Mouse (Mus musculus) heart, adult 10 weeks (tissue): ENCODE results near the gene Rabep1. TPM values are rescaled to one million over a fixed set of nuclear protein-coding genes. Genes with fewer than 3 reads are reported as not detected.

Source experiments
- polyA plus RNA-seq: library from polyadenylated mRNA; stranded (reverse); fragments of 350-450 nt; fragmentation: Illumina TruSeq; extraction: RNeasy Lipid Tissue Mini Kit (QIAGEN cat#74804); gene quantifications from one replicate; pipeline ENCODE4 v1.2.3, GENCODE M21; 2014; ENCODE audit warnings: low read depth, low replicate concordance

The Rabep1 gene
- polyA plus RNA-seq, result 25.0 TPM

DNA sequence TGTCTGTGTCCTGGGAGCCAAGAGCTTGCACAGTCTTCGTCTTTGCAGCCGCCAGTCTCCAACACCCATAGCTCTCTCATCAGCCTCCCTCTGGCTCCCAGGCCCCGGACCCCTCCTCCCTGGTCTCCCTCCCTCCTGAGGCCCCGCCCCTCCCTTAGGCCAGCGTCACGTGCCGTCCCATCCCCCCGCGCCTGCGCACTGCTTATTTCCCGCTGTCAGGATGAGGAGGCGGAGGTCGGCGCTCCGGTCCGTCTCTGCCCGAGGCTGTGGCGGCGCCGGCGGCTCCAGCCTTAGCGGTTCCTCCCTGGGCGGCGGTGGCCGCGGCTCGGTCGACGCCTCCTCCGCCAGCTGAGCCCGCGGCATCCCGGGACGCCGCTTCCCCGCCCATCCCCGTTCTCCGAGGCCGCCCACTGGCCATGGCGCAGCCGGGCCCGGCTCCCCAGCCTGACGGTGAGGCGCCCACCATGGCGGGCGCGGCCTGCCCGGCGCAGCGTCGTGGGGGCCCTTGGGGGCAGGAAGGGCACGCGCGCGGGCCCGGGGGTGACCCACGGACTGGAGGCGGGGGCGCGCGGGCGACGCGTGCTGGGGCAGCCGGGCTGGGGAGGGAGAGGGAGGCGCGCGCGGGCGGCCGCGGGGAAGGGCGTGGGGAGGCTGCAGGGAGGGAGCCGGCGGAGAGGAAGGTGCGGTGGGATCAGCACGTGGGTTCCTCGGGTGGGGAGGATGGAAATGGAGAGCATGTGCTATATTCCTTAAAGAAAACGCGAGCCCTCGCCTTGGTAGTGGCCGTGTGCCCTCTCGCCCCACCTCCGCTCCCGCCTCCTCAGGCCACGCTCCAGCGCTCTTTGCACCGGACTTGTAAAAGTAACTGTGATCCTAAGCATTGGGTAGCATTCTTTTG lies at the start of gene Rabep1:
Rabep1 (plus strand) TSS at position 220 of the 898 bp plus-strand sequence.

DNA sequence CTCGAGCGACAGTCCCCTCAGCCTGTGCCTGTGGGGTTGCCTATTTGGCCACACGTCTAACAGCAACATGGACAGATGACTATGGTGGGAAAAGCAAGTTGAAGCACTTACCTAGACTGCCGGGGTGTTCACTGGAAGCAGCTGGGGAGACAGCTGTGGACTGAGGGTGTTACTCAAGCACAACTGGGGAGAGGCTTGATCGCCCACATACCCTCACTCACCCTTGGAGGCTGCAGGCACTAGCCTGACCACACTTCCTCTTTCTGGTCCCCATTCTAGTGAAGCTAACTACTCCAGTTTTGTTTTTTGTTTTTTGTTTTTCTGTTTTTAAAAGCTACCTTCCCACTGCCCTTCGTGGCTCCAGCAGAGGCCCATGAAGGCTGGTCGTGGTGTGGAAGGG lies 32.2 kb upstream of the Rabep1 start, which contains the start of gene Scimp:
Scimp (minus strand) TSS at position 222 of the 400 bp plus-strand sequence.

DNA sequence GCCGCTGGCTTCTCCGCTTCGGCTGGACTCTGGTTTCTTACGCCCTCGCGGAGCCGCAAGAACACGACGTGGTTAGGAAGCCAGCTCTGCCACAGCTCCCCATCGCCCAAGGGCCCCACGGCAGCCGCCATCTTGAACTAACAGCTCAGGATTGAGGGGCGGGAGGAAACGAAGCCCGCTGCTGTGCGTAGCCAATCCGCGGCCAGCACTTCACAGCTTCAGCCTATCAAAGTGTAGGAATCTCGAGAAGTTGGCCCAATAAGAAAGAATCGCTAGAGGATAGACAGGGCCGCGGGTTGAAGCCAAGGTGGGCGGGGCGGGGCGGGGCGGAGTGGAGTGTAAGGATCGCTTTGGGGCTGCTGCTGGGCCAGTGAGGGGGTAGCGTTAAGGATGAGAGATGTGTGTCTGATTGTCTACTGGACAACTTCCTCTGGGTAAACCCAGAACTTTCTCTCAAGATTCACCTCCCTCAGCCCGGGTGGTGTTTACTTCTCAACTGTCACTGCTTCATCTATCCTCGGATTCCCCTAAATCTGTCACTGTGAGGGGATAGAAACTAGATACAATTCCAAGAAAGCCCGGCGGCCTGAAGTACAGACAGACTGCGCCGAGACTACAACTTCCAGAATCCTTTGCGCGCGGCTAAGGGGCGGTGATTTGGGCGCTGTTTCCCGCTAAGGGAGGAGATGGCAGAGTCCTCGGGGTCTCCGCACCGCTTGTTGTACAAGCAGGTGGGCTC lies 125.4 kb downstream of the Rabep1 start, which contains the start of the genes Nup88 and Rpain:
Nup88 (minus strand) TSS at position 153 of the 739 bp plus-strand sequence.
Rpain (plus strand) TSS at position 393 of the 739 bp plus-strand sequence.

DNA sequence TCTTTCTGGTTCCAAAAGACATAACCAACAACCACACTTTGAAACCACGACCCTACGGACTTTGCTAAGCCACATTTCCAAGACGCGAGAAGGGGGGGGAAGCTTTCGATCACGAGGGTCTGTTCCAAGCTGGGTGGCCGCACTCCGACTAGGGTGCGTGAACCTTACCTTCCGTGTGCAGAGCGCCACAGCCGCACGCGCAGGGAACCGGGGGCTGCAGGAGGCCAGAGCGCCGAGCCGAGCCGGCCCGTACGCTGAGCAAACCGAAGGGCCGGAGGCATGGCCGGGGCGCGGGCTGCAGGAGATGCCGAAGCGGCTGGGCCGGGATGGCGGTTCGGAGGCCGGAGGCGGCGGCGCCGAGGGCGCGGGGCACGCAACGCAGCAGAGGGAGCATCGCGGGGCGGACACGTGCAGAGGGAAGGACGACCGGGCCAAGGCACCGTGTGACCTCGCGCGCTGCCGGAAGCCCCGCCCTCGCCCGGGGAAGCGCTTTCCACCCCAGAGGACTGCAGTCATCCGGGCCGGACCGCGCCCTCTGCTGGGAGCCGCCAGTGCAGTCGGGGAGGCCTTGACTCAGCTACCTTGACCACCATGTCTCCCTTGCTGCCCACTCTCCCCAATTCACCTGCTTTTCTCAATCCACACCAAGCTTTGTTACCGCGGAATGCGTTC lies 138.1 kb downstream of the Rabep1 start, which contains the start of gene C1qbp:
C1qbp (minus strand) TSS at position 470 of the 672 bp plus-strand sequence.

Other genes starting within 250 kb of the Rabep1 start
- gene 4930544D05Rik, start 228.9 kb upstream of the Rabep1 start, polyA plus RNA-seq, result not detected
- not detected for gene Chrne, start 225.6 kb upstream of the Rabep1 start, polyA plus RNA-seq
- not detected for gene Gp1ba, start 205.7 kb upstream of the Rabep1 start, polyA plus RNA-seq
- 66.5 TPM for gene Rnf167, start 197.5 kb upstream of the Rabep1 start, polyA plus RNA-seq
- gene Slc25a11, start 197.3 kb upstream of the Rabep1 start, polyA plus RNA-seq, result 630 TPM
- 286 TPM for gene Pfn1, start 190.1 kb upstream of the Rabep1 start, polyA plus RNA-seq
- gene Eno3, start 187.6 kb upstream of the Rabep1 start, polyA plus RNA-seq, result 1,559 TPM
- 134 TPM for gene Spag7, start 175.4 kb upstream of the Rabep1 start, polyA plus RNA-seq
- 29.5 TPM for gene Camta2, start 156.7 kb upstream of the Rabep1 start, polyA plus RNA-seq
- gene Inca1, start 144.6 kb upstream of the Rabep1 start, polyA plus RNA-seq, result 11.4 TPM
- gene Kif1c, start 144.2 kb upstream of the Rabep1 start, polyA plus RNA-seq, result 315 TPM
- 9.2 TPM for gene Zfp3, start 80.6 kb upstream of the Rabep1 start, polyA plus RNA-seq
- not detected for gene Scimp, start 32.2 kb upstream of the Rabep1 start, polyA plus RNA-seq
- gene Nup88, start 125.2 kb downstream of the Rabep1 start, polyA plus RNA-seq, result 57.8 TPM
- gene Rpain, start 125.4 kb downstream of the Rabep1 start, polyA plus RNA-seq, result 32.9 TPM
- 192 TPM for gene C1qbp, start 138.2 kb downstream of the Rabep1 start, polyA plus RNA-seq
- 8.7 TPM for gene Dhx33, start 159.7 kb downstream of the Rabep1 start, polyA plus RNA-seq
- 8.8 TPM for gene Mis12, start 174.8 kb downstream of the Rabep1 start, polyA plus RNA-seq
- gene Derl2, start 175.1 kb downstream of the Rabep1 start, polyA plus RNA-seq, result 22.3 TPM
- gene 6330403K07Rik, start 188.7 kb downstream of the Rabep1 start, polyA plus RNA-seq, result 1.0 TPM